Mouse (Mus musculus) G1E (cell line): ENCODE results near the gene Rev1.

Experiments
- CTCF ChIP-seq: IDR thresholded peaks from 2 replicates; pipeline ENCODE4 v1.5.1; 2012; ENCODE audit warnings: low read depth, low read length, inconsistent platforms, mixed read lengths
- GATA1 ChIP-seq: IDR thresholded peaks from 2 replicates; pipeline ENCODE4 v1.6.1; 2012; ENCODE audit warnings: borderline replicate concordance, low read length, inconsistent platforms, mixed read lengths
- GATA2 ChIP-seq: IDR thresholded peaks from 2 replicates; pipeline ENCODE4 v1.6.1; 2012; ENCODE audit warnings: low read depth, low read length, inconsistent platforms, borderline replicate concordance

DNA sequence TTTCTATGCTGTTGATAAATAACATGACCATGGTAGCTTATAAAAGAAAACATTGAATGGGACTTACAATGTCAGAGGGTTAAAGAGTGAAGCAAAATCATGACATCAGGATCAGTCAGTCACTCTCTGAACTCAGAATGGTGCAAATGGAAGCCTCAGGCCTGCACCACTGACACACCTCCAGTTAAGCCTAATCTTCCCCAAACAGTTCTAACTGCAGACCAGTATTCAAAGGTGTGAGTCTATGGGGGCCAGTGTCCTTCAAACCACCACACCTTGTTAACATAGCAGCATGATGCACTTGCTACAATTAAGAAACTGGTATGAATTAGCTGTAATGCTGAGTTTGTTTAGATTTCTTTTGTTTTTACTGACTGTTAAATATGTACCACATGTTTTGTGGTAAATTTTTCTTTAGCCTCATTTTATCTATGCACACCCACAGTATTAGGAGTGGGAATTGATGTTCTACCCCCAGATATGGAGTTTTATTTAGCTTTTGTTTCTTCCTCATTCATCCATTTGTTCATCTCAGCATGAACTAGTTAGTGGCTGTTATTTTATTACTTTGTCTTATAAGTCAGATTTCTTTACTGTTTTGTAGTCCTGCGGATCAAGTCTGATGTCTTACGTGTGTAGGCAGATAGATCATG, 114.9 kb downstream of the Rev1 start:
- TF ChIP-seq CTCF (no peak), GATA2 (no peak), GATA1 (no peak)
